Mouse (Mus musculus): ENCODE results near the gene Kctd11.

- TF ChIP-seq CTCF (IDR thresholded peaks at IDR 0.05; ENCODE audit: low read depth, low read length) (no peak), POLR2A (IDR thresholded peaks at IDR 0.05; ENCODE audit: extremely low read depth, insufficient read depth, low read length) (no peak)
These were observed 14.1 kb upstream of the Kctd11 start, which contains the start of gene Acap1 for GRCm38 (mm10) chr11:69895291-69895690.

Measured in liver, adult 2 months (tissue).